Mouse (Mus musculus) gastrocnemius, postnatal 4 days (tissue): ENCODE results near the gene Spindoc. TPM values are rescaled to one million over a fixed set of nuclear protein-coding genes. Genes with fewer than 3 reads are reported as not detected.

Experiments used
- microRNA-seq: library from miRNA; unstranded; fragments of <30 nt; microRNA quantifications from one replicate; pipeline ENCODE4 v1.2.0, GENCODE M21; 2021
- total RNA-seq, 2 experiments: library from RNA; stranded (reverse); gene quantifications; 2 replicates each; pipeline ENCODE4 v1.2.3; 2021

Spindoc gene
- total RNA-seq, 2 experiments from 2014 or later, result 18.2 to 20.1 TPM

Small RNAs within 50 kb of the gene (microRNA-seq; reads per million reads assigned to microRNA genes)
- gene Mir6991, result not detected

Other genes starting within 250 kb of the Spindoc start
- gene Otub1, start 176.7 kb downstream of the Spindoc start, total RNA-seq, result 10 to 100 TPM; 73.9 to 79.3 TPM
- gene Cox8a, start 165.4 kb downstream of the Spindoc start, total RNA-seq, result 100 to 1,000 TPM; 437 to 448 TPM
- 10 to 100 TPM; 20.1 to 22.4 TPM for gene Naa40, start 141.8 kb downstream of the Spindoc start, total RNA-seq
- gene Rcor2, start 115.7 kb downstream of the Spindoc start, total RNA-seq, result 10 to 100 TPM; 11.0 to 13.1 TPM
- 10 to 100 TPM; 45.1 to 46.3 TPM for gene Mark2, start 41.1 kb downstream of the Spindoc start, total RNA-seq
- gene 2700081O15Rik, start 34.6 kb upstream of the Spindoc start, total RNA-seq, result 10 to 100 TPM; 34.4 to 34.7 TPM
- gene Rtn3, start 100.3 kb upstream of the Spindoc start, total RNA-seq, result 10 to 100 TPM; 75.2 to 76.0 TPM
- gene Atl3, start 111.0 kb upstream of the Spindoc start, total RNA-seq, result 10 to 100 TPM; 38.6 to 43.5 TPM
- gene Pla2g16, start 174.5 kb upstream of the Spindoc start, total RNA-seq, result 10 to 100 TPM; 62.5 to 69.5 TPM
- gene Lgals12, start 224.2 kb upstream of the Spindoc start, total RNA-seq, result 1 to 10 TPM; 3.0 to 5.7 TPM
- gene Hrasls5, start 229.5 kb upstream of the Spindoc start, total RNA-seq, result not detected